ENCODE assay signal across 16 mouse cellular contexts in the genomic region with DNA sequence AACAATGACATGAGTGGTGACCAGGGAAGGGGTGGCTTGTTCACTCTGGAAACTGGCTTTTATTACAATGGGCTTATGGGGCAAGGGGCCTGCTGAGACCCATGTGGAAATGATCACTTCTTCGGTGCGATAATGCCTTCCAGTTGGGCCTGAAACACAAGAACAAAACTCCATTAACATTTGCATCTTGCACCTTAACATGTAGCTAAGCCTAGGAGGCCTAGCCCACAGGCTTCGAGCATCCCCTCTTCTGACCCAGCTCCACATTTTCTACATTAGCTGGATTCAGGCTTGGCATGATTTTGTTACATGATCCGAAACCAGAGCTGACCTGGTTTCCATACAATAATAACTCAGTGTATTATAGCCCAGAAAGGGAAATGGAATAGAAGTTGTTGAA. TPM values are rescaled to one million over a fixed set of nuclear protein-coding genes. Genes with fewer than 3 reads are reported as not detected.
"Had no signal": no experiment of that assay in that cellular context is flagged by ENCODE, and none has a peak within 500 bp of the region (broad histone marks: within the 10 kb centered on the region; RNA-seq: fewer than 3 reads in every experiment).

No protein-coding gene starts in this region.

- DNase-seq: kidney, adult 8-10 months; kidney, postnatal 36 days; lung, adult 18-20 months; lung, postnatal 36 days; spleen, adult 18-20 months; thymus, adult 18-20 months; thymus, postnatal 25 days had no signal

- H3K9ac ChIP-seq: limb, embryonic 13.5 days; liver, embryonic 14.5 days; midbrain, embryonic 15.5 days; neural tube, embryonic 12.5 days had no signal

- H3K4me1 ChIP-seq: neural tube, embryonic 12.5 days had no signal

- H3K27ac ChIP-seq: kidney, postnatal 0 days; left cerebral cortex, adult 2 months; limb, embryonic 13.5 days; liver, embryonic 14.5 days; midbrain, embryonic 15.5 days; neural tube, embryonic 12.5 days had no signal

- H3K9me3 ChIP-seq: limb, embryonic 13.5 days; midbrain, embryonic 15.5 days; neural tube, embryonic 12.5 days had no signal

- ATAC-seq: intestine, postnatal 0 days; lung, postnatal 0 days; midbrain, embryonic 15.5 days had no signal

- H3K27me3 ChIP-seq: limb, embryonic 13.5 days; midbrain, embryonic 15.5 days; neural tube, embryonic 12.5 days had no signal

- H3K4me2 ChIP-seq: limb, embryonic 13.5 days; midbrain, embryonic 15.5 days; neural tube, embryonic 12.5 days had no signal

- H3K4me3 ChIP-seq: left cerebral cortex, adult 2 months; limb, embryonic 13.5 days; midbrain, embryonic 15.5 days; neural tube, embryonic 12.5 days had no signal

RNA-seq across cellular contexts. Expression of a gene that starts 9.0 kb away (rescaled TPM):
- total RNA-seq: monocyte, adult 5-6 weeks had no signal
- polyA plus RNA-seq: intestine, postnatal 0 days; limb, embryonic 13.5 days had no signal
